Mouse (Mus musculus) adrenal gland, adult (tissue): ENCODE measurements around the gene Gm28043.
"Not testable (repeated sequence)": the region's sequence is repeated elsewhere in the genome, so short reads cannot be mapped to it uniquely, and the experiment has no call there.

Source experiments
- DNase-seq, 2 experiments: peaks; one replicate each; pipeline ENCODE4 v3.0.0; 2022 to 2023; ENCODE audit warnings: low spot score in 1 of 2; ENCODE audit not compliant: inconsistent age in 2 of 2

Gene Gm28043

DNA sequence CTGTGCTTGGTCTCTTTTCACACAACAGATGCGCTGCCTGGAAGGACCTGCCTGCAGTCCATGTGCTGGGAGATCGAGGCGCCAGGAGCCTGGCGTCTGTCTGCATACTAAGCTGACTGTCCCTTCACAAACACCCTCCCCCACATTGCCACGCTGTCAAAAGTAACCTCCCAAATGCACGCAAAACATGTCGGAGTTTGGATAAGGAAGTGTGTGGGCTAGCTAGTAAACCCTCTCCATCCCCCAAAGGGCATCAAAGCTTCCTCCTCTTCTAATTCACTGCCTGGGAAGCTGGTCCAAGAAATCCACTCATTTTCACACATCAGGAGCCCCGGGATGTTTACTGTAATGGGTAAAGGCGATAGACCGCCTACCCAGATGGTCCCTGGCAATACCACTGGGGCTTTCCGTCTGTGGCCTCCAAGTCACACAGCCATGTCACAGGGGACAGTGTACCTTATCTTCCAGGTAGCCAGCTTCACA, 95.9 kb downstream of the Gm28043 start:
- DNase-seq, result peak in 1 of 2 experiments; percentile 28

DNA sequence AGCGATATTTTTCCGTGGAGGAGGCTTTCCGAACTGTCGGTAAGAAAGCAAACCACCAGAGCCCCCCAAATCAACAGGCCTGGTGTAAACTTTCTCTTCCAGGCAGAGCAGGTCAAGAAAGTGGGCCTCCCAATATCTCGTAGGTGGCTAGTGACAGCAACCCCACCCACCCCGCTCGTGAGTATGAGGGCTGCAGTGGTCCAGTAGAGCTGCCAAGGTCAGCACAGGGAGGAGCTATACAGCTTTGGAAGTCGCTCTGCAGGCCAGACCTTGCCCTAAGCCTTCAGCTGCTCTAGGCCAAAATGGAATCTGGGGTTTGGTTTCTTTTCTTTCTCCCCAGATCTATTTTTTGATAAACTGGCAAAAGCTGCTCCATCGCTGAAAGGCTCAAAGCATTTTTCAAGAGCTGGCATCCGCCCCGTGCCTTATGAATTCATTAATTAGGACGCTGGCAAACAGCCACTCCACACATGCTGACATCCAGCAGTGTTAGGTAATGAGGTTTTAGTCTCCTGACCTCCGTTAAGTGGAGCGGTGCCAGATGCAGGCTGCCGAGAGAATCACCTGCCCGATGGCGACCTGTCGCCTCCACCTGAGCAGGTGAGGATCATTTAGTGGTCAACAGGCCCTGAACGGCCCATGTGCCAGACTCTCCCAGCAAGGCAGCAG, 96.5 kb downstream of the Gm28043 start:
- peak; percentile 37 to 67 for DNase-seq

DNA sequence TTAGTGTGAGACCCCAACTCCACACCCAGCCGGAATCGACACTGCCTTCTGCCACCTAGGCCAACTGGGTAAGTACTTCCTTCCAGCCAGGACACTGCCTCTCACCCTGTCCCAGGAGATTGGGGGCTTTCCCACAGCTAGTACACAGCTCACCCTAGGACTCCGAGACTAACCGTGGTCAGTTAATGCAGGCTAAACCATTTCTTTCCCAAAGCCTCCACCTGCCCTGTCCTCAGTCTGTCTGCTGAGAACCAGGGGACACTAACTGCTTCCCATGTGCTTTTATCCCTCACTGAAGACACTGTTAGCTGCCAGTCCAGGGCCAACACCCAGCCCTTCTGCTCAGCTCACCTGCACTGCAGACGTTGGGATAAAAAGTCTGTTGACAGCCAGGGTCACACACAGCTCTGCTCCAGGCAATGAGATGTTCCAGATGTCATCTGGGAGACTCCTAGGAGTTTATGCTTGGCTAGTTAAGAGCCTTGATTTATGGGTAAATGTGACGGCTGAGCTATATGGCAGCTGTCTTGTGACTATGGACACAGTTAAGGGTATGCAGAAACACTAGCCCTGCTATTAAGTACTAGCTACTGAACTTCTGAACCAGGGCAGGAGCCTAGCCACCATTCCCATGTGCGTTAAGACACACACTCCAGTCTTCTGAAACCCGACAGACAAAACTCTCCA, 97.2 kb downstream of the Gm28043 start:
- no peak for DNase-seq

DNA sequence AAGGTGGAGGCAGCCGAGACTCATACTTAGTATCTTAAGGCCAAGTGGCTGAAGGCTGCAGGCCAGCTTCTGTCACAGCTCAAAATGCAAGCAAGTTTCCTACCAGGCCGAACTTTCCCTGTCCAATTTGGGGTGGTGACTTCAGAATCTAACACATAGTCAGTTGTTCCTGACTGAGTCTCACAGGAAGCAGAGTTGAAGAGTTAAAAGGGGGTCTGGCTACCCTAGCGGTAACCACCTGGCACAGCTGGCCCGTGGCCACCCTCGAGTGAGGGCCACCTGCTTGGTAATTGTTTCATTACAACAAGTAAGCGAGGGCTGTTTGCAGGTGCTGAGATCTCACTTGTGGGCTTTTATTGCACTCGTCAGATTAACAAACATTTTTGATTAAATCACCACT, 97.9 kb downstream of the Gm28043 start:
- no peak for DNase-seq

GRCm38 (mm10) chr17:29713734-29714133, 99.1 kb downstream of the Gm28043 start:
- DNase-seq, result not testable (repeated sequence)

- peak; percentile 97 to 99 for DNase-seq
Observed at GRCm38 (mm10) chr17:29716732-29717445, 102.2 kb downstream of the Gm28043 start, which contains the start of gene Ccdc167. Gene Ccdc167, minus strand, starts transcription at chr17:29717044.

DNA sequence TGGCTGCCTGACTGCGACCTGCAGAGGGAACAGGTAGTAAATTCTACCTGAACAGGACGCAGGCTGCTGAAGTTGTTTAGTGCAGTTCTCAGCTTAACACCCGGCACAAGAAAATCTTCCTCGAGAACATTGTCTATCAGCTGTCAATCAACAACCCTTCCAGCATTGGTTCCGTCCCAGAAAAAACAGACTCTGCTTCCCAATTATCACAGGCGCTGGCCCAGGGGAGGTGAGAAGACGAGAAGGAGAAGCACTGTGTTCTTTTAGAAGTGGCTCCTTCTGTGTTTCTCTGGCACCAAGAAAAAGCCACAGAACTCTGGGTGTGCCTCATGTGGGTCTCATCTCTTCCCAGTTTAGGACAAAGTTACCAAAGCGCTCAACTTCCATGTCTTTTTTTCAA, 104.0 kb downstream of the Gm28043 start:
- DNase-seq, result no peak

DNA sequence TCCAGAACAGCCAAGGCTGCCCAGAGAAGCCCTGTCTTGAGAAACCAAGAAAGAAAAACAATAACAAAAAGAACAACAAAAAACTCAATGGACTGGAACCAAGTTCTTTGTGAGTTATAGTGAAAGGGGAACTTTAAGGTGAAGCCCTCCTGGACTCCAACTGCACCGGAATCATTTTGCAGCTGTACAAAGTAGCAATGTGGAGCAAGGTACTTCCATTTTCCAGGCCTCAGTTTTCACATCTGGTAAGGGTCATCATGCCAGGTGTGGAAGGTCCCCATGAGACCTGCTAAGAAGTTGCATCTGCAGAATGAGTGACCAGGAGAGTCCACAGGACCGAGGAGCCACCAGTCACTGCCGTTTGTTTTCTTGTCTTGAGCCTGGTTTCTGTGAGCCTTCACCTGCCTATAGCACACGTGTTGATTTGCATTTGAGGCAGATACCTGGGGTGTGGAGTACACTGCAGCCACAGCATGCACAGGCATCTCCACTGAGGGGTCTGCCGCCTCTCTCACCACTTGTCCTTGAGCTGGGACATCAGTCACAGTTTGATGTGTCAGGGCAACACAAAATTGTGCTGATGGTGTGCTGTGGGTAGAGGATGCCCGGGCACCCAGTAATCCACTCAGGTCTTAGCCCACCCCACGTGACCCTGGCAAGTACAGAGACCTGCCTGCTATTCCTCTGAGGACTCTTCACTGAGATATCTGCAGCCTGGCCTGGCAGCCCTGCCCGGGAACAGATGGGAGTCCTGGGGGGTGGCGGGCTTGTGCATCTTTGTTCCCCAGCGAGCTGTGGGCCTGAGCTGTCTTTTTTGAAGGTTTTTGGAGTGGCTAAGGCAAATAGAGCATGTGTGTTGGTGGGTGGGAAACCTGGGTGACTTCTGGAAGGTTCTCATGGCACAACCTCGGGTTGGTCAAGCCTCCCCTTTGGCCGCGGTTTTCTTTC, 105.2 kb downstream of the Gm28043 start:
- no peak for DNase-seq

- DNase-seq, result no peak
Observed at GRCm38 (mm10) chr17:29720755-29721365, 106.2 kb downstream of the Gm28043 start.

GRCm38 (mm10) chr17:29724610-29725009, 109.9 kb downstream of the Gm28043 start:
- peak in 1 of 2 experiments; percentile 47 for DNase-seq

DNA sequence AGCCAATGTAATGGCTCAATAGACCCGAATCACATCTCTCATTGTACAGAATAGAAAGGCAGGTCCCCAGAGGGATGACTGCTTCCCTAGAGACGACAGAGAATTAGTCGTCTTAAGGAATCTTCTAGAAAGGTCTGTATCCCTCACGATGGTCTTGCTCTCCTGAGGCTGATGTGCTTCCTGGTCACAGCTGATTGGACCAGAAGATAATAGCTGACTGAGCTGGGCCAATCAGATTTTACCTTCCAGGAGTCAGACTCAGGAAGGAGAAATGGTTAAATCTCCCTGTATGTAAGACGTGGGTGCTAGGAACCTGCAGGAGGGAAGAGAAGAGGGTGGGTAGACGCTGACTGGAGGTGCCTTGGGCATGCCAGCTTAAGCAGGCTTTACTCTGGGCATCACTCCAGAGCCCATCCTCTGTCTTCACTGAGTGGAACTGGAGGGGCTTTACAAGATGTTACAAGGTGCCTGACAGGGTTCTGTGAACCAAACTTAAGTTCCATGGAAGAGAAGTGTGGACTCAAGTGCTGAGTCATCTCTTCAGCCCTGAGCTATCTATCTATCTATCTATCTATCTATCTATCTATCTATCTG, 110.4 kb downstream of the Gm28043 start:
- no peak for DNase-seq

DNA sequence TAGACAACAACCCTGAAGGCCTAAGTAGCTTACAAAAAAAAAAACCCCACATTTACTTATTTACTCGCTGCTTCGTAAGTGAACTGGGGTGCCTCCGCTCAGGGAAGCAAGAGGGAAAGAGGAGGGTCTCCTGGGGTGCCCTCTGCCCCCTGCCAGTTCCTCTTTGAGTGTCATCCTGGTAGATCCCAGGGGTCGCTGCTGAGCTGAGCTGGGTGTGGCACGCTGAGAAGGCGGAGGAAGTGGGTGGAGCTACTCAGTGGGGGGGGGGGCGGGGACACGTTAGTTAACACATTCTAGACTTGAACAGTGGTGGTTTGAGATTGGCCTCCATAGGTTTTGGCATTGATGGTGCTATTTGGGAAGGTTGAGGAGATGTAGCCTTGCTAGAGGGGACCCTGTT, 113.4 kb downstream of the Gm28043 start:
- DNase-seq, result no peak

DNA sequence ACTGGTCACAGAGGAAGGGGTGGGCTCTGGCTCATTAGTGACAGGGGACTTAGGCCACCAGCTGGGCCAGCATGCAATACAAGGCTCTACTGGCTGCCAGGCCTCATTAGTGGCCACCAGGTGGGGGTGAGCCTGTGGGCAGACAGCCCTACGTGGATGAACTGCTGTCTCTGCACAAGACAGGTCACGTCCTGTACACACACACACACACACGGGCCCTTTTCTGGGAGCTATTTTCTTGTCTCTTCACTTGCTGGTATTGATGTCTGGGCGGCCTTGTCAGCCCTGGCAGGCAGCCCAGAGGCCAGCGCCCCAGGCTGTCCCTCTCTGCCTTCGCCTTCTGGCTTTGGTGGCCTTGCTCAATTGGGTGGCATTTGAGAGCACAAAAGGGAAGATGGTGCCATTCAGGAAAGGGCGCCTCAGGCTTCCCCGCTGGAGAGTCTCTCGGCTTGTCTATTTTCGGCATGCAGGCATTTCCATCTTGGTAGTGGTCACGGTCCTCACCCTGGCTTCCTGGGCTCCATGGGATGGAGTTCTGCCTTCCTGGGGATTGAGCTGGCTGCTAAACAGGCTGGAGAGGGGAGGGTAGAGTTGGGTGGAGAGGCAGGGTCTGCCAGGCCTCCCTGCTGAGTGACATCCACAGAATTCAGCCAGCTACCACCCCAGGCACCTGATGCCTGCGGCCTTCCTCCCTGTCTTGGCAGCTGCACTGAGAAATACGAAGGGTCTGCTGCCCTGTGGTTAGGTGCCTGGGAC, 116.0 kb downstream of the Gm28043 start:
- peak; percentile 89 to 91 for DNase-seq

DNA sequence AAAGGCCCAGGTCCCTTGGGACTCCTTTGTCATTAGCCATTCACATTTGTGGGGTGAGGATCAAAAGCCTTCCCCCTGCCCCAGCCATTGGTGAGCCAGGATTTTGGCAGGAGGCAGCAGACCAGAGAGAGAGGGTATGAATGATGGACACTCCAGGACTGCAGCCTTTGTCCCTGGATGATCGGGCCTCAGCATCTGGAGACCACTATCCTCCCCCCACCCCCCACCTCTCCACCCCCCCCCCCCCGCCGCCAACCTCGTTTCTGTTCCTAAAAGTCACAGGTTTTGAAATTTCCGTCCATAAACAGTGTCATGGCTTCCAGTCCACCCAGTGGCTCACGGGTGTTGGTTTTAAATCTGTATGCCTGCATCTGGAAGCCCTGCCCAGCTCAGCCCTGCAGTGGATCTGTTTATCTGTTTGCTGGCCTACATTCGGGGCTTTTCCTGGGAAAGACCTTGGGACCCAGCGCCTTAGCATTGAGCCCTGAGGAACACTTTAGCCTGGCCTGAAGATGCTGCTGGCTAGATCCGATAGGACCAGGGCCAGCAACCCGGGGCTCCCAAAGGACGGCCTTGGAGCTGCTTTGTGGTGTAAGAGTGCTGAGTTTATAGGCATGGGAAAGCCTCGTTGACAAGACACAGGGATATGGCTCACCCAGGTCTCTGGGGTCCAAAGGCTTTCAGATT, 116.7 kb downstream of the Gm28043 start:
- peak; percentile 68 to 78 for DNase-seq

- no peak for DNase-seq
Observed at GRCm38 (mm10) chr17:29731953-29732325, 117.3 kb downstream of the Gm28043 start.

- peak in 1 of 2 experiments; percentile 34 for DNase-seq
Observed at GRCm38 (mm10) chr17:29732522-29732921, 117.8 kb downstream of the Gm28043 start.

DNA sequence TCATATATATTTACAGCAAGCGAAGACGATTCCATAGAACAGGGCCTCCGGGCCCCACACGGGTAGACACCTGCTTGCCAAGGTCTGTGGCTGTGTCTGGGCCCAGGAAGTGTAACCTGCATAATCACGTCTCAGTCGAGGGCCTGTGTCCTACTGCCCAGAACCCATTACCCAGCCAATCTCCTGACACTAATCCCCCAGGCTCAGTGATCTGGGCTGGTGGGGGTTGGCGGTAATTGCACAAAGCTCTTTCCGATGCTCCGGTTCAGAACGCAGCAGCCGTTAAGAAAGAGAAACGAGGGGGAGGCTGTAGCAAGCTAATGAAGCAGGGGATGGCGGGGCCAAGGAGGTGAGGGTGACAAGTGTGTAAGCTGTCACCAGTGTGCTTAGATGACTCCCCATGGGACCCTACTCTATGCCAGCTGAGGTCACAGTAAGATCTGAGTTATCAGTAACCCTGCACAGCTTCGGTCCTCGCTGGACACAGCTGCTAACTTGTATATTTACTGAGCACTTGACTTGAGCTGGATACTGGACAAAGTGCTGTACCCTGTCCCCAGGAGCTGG, 121.9 kb downstream of the Gm28043 start:
- DNase-seq, result no peak
